ENCODE assay signal across 7 mouse cellular contexts in the genomic region with DNA sequence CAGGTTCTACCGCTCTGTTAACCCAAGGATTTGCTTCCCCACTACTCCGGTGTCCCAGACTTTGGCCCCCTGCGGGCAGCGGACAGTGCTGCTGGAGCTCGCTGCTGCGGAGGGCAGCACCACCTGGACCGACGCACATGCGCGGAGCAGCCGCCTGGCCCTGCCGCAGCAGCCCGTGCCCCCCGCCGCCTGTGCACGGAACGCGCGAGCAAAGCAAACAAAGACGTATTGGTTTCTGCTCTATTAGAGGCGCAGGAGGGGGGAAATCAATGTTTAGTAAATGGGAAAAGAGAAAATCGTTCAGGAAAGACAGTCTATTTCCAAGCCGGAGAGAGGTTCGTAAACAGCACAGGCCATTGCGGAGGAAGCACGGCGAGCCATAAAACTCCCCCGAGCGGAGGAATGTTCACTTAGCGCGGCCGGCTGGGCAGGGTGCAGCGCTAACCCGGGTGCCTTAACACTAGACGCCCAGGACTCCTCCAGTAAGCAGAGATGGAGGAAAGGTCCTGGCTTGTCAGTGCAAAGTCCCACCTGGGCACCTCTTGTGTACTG. TPM values are rescaled to one million over a fixed set of nuclear protein-coding genes. Genes with fewer than 3 reads are reported as not detected.
DNase-seq lines count a peak whose midpoint lies in the region; ATAC-seq lines count a peak whose summit lies in the region.

No protein-coding gene starts in this region.

- H3K9me3 ChIP-seq in intestine, embryonic 14.5 days (ENCODE audit: control insufficient read depth, low read length), result no peaks in the 10 kb centered on the region
- H3K9me3 ChIP-seq in midbrain, embryonic 13.5 days, result no peaks in the 10 kb centered on the region

- no peaks in the 10 kb centered on the region for H3K36me3 ChIP-seq in intestine, embryonic 14.5 days (ENCODE audit: control insufficient read depth, insufficient read depth, low read length)
- no peaks in the 10 kb centered on the region for H3K36me3 ChIP-seq in midbrain, embryonic 13.5 days

- H3K4me2 ChIP-seq in intestine, embryonic 14.5 days (ENCODE audit: low read length), result peak overlapping the region; percentile 66
- H3K4me2 ChIP-seq in midbrain, embryonic 13.5 days (replicated peaks), result peak overlapping the region; percentile 55

- peak overlapping the region; percentile 37 for H3K4me3 ChIP-seq in intestine, embryonic 14.5 days (ENCODE audit: low read depth, low read length)
- peak overlapping the region; percentile 40 for H3K4me3 ChIP-seq in midbrain, embryonic 13.5 days (replicated peaks)

- H3K9ac ChIP-seq in intestine, embryonic 14.5 days (ENCODE audit: low read length), result no peak overlapping the region
- peak overlapping the region; percentile 50 for H3K9ac ChIP-seq in midbrain, embryonic 13.5 days (replicated peaks)

- ATAC-seq in intestine, embryonic 14.5 days (replicated peaks; ENCODE audit: low FRiP score, low TSS enrichment, low read depth), result no peak; the same call in 1 of the 2 replicates
- ATAC-seq in midbrain, embryonic 13.5 days, result peak; percentile 85

- 0 out of 2 replicates have a peak, but pooled peaks cover 3% of the 10 kb centered on the region for H3K4me1 ChIP-seq in intestine, embryonic 14.5 days (replicated peaks; ENCODE audit: control insufficient read depth, insufficient read depth, low read length)
- peaks cover 36% of the 10 kb centered on the region for H3K4me1 ChIP-seq in midbrain, embryonic 13.5 days (replicated peaks)

- peak; percentile 25 for DNase-seq in ovary, postnatal 36 days (ENCODE audit: low spot score)
- DNase-seq in ovary, adult 18-20 months (ENCODE audit: low spot score), result no peak
- DNase-seq in embryo, embryonic 11.5 days (ENCODE audit: low read depth, low spot score), result peak; percentile 34
- peak; percentile 67 for DNase-seq in intestine, embryonic 14.5 days (ENCODE audit: low spot score)
- DNase-seq in thymus, postnatal 4 days, result no peak
- no peak for DNase-seq in gastrocnemius, adult 8-10 months (ENCODE audit: low spot score in 2 of 2)

- under 1% methylated on average over 35 of the region's 35 CpGs for WGBS in intestine, embryonic 14.5 days
- under 1% methylated on average over 35 of the region's 35 CpGs for WGBS in midbrain, embryonic 13.5 days

- H3K27ac ChIP-seq in intestine, embryonic 14.5 days (ENCODE audit: low read depth), result no peak overlapping the region
- H3K27ac ChIP-seq in midbrain, embryonic 13.5 days, result peak overlapping the region; percentile 74

- H3K27me3 ChIP-seq in intestine, embryonic 14.5 days (replicated peaks; ENCODE audit: control insufficient read depth, insufficient read depth, low read length), result peaks cover 77% of the 10 kb centered on the region
- H3K27me3 ChIP-seq in midbrain, embryonic 13.5 days, result peaks cover 65% of the 10 kb centered on the region

RNA-seq across cellular contexts. Expression of a gene that starts 21.4 kb away (rescaled TPM):
- 0.35 and 0.55 TPM in 2 replicates for polyA plus RNA-seq in intestine, embryonic 14.5 days (2014; fragmentation: Nextera tagmentation; extraction: Ambion mirVana)
- 5.9 and 7.1 TPM in 2 replicates for polyA plus RNA-seq in midbrain, embryonic 13.5 days (2015; fragmentation: Nextera tagmentation; extraction: Ambion mirVana)
- total RNA-seq in gastrocnemius, adult 8-10 months (2022), result under 1 TPM; 0.15 to 0.65 (median 0.41) TPM

RNA-seq across cellular contexts. Expression of a gene that starts 37.6 kb away (rescaled TPM):
- polyA plus RNA-seq in intestine, embryonic 14.5 days (2014; fragmentation: Nextera tagmentation; extraction: Ambion mirVana), result 0.28 and 0.31 TPM in 2 replicates
- 6.4 and 8.2 TPM in 2 replicates for polyA plus RNA-seq in midbrain, embryonic 13.5 days (2015; fragmentation: Nextera tagmentation; extraction: Ambion mirVana)
- total RNA-seq in gastrocnemius, adult 8-10 months (2022), result 10 to 100 TPM; 29.0 to 53.2 (median 38.4) TPM

RNA-seq across cellular contexts. Expression of a gene that starts 39.9 kb away (rescaled TPM):
- polyA plus RNA-seq in intestine, embryonic 14.5 days (2014; fragmentation: Nextera tagmentation; extraction: Ambion mirVana), result 10.4 and 12.8 TPM in 2 replicates
- 17.5 and 18.1 TPM in 2 replicates for polyA plus RNA-seq in midbrain, embryonic 13.5 days (2015; fragmentation: Nextera tagmentation; extraction: Ambion mirVana)
- 10 to 100 TPM in 3 of 4 experiments, 1 to 10 TPM in 1; 9.6 to 16.3 (median 11.7) TPM for total RNA-seq in gastrocnemius, adult 8-10 months (2022)

Comparison
In these comparisons a context has a peak if more than half of its experiments do, and no peak if none do; other contexts are left out.
1. DNase-seq: peak in ovary, postnatal 36 days (single experiment), embryo, embryonic 11.5 days (single experiment) and intestine, embryonic 14.5 days (single experiment); none in ovary, adult 18-20 months (single experiment), thymus, postnatal 4 days (single experiment) and gastrocnemius, adult 8-10 months (0 of 2).